Mouse (Mus musculus) MN1 (cell line): ENCODE data around the gene Notum.

Experiments
- DNase-seq: peaks from one replicate; pipeline ENCODE4 v3.0.0-alpha.2; 2016; ENCODE audit warnings: low spot score

The Notum gene

DNA sequence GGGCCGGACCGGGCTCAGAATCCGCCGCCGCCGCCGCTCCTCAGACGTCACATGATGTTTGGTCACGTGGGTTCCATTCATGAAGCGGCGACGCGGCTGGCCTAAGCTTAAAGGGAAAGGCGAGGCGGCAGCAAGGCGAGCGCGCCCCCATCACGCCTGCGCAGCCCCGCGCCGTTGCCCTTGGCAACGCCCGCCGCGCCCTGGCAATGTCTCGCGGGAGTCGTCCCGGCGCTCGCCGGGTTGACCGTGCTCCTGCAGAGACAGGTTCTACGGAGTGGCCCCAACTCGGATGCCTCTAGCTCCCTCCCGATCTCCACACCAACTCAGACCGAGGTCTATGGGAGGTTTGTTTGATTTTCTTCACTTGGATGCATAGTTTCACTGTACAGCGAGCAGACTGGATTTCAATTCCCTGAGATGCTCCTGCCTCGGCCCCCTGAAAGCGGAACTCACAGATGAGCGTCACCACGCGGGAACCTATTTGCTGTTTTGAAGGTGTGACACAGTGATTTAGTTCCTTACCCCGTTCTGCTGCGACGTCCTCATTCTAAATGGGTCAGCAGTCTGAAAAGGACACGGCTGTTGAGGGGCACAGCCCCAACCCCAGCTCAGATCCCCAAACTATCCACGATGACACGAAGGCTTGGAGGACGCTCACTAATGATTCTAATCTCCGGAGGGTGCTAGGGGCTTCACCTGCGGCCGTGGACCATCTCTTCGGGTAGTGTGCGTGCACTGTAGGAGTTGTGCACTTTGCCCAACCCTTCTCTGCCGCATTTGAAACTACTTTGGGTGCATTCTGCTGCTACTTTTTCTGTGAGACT, 27.2 kb downstream of the Notum start, which contains the start of gene Mafg:
Gene Mafg, minus strand, starts transcription at position 81 of the 824 bp plus-strand sequence.
- peak; percentile 97 for DNase-seq

DNA sequence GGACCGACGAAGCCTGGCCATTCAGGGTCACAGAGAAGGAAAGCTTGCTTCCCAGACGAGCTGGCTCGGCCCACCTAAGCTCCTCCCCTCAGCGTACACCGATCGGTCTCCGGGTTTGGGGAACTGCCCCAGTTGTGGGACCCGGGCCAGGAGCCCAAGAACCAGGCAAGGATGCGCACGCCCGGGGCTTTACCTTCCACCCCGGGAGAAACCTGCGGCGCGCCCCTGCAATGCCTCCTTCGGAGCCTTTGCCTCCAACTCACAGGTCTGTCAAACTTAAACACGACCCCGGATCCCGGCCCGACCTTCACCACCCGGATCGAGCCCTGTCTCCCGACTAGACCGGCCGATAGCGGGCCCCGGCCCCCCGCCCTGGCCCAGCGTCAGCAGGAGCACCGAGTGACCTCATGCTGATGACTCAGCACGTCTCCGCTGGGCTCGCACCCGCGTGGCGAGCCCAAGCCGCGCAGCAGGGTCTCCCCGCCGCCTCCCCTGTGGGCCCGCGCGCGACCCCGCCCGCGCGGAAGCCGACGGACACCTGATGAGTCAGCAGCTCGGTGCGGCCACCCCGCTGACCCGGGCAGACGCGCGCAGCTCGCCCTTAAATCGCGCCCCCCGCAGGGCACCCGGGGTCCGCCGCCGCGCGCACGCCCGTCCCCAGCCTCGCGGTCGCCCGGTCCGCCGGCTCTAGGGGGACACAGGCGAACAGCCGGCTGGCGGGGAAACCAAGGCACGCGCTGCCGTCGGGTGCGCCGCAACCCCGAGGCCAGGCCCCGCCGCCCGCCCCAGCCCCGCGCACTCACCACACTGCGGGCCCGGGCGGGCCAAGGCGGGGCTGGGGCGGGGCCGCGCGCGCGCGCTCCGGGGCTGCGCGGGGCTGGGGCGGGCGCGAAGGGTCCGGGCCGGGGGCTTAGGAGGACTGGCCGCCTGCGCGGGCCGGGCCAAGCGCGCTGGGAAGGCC, 28.1 kb downstream of the Notum start:
- DNase-seq, result peak; percentile 83

DNA sequence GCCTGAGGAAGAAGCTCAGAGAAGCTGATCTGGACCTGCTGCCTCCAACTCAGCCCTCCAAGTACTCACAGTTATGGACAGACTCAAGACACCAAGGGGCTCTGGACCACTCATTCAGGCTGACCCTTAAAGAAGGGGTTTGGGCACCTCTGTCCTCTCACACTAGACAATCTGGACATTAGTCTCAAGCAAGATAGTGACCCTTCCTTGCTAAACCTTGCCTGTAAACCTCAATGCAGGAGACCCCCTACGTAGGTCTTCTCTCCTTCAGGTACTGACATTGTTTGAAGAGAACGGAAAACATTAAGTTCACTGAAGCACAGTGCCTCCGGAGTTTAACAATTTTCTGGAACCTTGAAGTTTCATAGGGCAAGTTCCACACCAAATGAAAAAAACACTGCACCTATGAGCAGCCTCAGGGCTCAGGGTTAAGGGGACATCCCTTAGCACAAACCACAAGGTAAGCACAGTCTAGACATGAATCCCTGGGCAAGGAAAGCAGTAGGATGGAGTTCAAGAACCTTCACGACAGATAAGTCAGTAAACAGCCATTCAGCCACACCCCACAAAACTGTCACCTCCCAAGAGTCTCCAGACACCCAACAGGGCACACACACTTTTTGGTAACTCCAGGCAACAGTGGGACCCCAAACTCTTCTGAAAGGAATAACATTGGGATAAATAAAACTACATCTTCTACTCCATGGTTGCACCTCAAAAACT, 29.1 kb downstream of the Notum start:
- no peak for DNase-seq

GRCm38 (mm10) chr11:120630881-120631725, 29.9 kb downstream of the Notum start:
- peak; percentile 38 for DNase-seq

DNA sequence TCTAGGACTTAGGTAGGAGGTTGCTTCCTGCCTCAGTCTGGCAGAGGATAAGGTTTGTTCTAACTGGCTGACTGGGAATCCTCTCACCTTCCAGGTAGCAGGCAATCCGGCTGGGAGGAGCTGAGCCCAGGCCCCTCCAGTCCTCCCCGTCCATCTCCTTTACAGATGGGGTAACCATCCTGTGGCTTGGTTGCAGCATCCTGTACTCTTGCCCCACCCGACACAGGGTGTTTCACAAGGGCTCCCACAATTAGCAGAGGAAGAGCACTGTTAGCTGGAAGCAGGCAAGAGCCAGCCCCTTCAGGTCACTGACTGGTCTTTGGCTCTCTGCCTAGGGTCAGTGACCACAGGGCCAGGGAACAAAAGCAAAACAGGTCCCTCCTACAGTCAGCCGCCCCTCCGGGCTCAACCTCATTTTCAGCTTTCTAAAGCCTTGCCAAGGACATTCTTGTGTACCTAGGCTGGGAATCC, 30.5 kb downstream of the Notum start:
- peak; percentile 49 for DNase-seq

GRCm38 (mm10) chr11:120629911-120630310, 31.1 kb downstream of the Notum start:
- DNase-seq, result peak; percentile 58

DNA sequence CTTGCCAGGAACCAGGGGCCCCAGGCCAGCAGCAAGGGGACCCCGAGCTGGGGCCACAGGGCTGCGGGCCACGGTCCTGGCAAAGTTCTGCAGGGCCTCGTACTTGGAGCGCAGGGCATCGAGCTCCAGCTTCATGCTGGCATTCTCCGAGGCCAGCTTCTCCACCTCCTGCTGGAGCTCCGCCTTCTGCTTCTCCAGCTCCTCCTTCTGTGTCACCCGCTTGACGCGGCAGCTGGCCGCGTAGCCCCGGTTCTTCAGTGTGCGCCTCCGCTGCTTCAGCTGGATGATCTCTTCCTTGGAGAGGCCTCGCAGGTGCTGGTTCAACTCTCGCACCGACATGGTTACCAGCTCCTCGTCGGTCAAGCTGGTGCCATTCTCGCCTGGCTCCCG, 31.6 kb downstream of the Notum start:
- no peak for DNase-seq

- DNase-seq, result no peak
Observed at GRCm38 (mm10) chr11:120628601-120629340, 32.2 kb downstream of the Notum start.

DNA sequence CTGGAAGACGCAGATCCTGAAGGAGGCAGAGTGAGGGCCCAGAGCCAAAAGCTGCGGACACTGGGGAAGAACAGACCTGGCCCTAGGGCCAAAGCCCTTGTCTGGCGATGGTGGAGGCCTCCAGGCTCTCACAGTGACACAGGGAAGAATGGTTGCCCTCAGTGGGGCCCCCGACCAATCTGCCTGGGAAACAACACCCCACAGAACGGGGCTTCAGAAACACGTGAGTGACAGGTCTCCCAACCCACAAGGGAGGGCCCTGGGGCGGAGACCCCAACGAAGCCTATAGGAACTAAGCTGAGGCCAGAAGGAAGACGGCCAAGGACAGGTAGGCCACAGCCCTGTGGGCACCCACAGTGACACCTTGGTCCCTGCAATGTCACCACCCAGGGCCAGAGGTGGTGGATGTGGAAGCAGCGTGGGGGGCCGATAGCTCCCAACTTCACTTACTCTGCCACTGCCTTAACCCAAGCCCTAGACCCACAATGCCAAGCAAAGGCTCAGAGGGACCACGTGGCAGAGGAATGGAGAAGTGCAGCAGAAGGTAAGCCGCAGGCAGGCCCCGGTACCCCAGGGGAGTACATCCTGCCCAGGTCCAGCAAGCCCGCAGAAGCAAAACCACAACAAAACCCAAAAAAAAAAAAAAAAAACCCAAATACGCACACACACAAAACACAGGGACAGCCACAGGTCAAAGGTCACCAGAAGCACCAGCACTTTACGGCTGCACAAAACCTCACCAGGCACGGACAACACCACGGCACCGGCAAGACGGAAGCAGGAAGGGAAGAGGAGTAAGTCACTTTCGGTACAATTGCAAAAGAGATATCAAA, 33.3 kb downstream of the Notum start:
- DNase-seq, result no peak

DNA sequence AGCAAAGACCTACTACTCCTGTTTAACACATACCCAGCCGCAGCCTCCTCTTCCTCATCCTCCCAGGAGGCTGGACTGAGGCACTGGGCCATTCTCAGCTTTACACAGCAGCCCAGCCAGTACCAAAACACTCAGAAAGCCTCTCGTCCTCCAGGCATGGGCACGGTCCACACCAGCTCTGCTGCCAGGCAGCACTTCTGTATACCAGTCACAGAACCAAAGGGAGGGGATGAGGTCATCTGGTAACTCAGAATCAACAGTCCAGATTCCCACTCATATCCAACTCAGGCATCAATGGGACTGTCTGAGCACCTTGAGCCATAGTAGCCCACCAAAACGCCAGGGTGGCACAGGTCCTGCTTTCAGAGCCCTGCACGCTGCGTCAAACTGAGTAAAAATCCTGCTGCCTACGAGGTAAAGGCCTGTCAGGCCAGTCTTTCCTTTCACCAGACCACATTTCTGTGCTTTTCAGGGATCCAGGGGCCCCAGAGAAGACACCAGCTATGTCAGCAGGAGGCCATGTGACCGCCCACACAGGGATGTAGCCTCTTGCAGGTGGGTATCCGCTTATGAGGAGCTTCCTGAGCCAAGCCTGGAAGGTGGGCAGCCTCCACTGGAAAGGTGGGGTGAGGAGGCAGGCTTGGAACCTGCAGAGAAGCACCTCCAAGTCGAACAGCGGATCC, 34.0 kb downstream of the Notum start:
- DNase-seq, result peak; percentile 33

DNA sequence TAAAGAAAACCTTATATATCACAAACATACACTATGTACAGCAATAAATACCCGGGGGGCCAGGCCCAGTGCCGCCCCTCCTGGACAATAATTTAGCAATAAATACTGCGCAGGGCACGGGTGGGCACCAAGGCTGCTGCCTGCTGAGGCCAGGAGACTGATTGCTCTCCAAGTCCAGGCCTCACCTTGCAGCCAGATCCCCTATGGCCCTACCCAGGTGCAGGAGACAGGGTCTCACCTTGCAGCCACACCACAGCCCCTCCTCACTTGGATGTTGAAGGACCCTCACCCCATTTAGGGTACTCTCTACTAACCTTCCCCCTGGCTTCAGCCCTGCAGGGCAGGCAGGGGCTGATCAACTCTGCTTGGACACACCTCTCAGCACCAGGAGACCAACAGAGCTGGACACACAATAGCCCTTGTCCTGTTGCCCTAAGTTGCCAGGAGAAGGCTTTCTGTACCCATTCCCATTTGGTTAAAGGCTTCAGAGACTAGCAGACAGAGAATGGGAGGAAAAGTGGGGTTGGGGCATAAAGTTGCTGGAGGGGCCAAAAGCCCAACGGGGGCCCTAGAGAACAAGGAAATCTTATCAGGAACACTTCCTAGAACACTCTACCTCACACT, 35.7 kb downstream of the Notum start, which contains the start of gene Sirt7:
Gene Sirt7, minus strand, starts transcription at position 89 of the 624 bp plus-strand sequence.
- DNase-seq, result no peak

DNA sequence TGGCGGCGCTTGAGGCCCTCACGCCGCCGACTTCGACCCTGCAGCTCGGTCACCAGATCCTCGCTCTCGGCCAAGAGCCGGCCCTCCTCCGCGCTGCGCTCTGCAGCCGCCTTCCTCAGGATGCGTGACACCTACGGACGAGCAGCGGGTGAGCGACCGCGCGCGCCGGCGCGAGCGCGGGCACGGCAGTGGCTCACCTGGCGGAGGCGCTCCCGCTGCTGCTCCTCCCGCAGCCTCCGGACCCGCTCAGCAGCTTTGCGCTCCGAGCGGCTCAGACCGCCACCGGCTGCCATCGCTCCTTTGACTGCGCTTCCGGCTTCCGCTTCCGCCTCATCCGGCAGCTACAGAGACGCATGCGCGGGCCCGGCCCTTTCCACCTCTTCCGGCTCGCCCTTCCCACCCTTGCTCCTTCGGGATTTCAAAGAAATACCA, 36.3 kb downstream of the Notum start:
- peak; percentile 89 for DNase-seq

DNA sequence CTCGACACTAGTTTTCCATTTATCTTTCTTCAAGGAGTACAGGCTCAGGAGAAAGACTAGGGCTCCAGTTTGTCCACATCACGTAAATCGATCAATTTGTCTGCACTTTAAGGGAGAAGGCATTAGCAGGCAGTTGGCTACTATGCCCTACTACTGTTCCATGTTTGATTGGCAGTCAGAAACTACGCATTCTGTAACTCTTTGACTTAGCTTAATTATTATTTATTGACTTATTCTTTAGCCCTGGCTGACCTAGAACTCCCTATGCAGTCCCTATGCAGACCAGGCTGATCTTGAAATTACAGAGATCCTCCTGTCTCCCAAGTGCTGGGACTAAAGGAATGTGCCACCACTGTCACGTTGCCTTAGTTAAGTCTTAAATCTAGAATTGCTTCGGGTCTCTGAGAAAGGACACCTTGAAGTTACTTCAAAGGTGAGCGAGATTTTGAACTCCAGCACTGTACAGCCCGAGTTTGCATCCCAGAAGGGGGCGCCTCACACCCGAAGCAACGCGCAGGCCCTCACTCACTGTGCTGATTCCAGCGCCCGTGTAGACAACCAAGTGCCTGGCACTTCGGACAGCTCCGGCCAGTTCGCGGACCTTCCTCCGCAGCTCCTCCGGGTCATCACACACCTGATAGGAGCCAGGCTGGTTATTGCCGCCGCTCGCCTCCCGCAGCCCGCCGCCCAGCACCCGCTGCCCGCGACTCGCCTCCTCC, 36.9 kb downstream of the Notum start:
- DNase-seq, result peak; percentile 77

GRCm38 (mm10) chr11:120622805-120623204, 38.2 kb downstream of the Notum start:
- DNase-seq, result no peak

GRCm38 (mm10) chr11:120620195-120620594, 40.8 kb downstream of the Notum start:
- DNase-seq, result no peak

- no peak for DNase-seq
Observed at GRCm38 (mm10) chr11:120618619-120619535, 42.1 kb downstream of the Notum start.
